Mouse (Mus musculus) liver, embryonic 11.5 days (tissue): ENCODE data around the gene Gabarap. TPM values are rescaled to one million over a fixed set of nuclear protein-coding genes. Genes with fewer than 3 reads are reported as not detected.

ENCODE experiments used
- ATAC-seq: fragments of 200-750 bp; cut with Nextera tagmentation; replicated peaks from 2 replicates; pipeline ENCODE4 v1.8.0; 2017; ENCODE audit warnings: moderate number of reproducible peaks, mild to moderate bottlenecking, moderate TSS enrichment, moderate library complexity; ENCODE audit not compliant: low FRiP score
- DNase-seq: peaks from one replicate; pipeline ENCODE4 v3.0.0-alpha.2; 2017; ENCODE audit warnings: low spot score
- H3K27ac ChIP-seq: fragments of 300-500 bp; sonication (generic); 2 replicates; pipeline ENCODE4 v1.5.1; 2014; ENCODE audit warnings: mild to moderate bottlenecking, low read depth, low read length, control low read depth
- H3K27me3 ChIP-seq: fragments of 300-500 bp; sonication (generic); replicated peaks from 2 replicates; pipeline ENCODE4 v1.6.1; 2014; ENCODE audit warnings: low read length, mixed read lengths; ENCODE audit not compliant: control insufficient read depth, insufficient read depth
- H3K36me3 ChIP-seq: fragments of 300-500 bp; sonication (generic); 2 replicates; pipeline ENCODE4 v1.6.1; 2014; ENCODE audit warnings: mild to moderate bottlenecking, low read length, moderate library complexity, mixed read lengths; ENCODE audit not compliant: control insufficient read depth, insufficient read depth
- H3K4me1 ChIP-seq: fragments of 300-500 bp; sonication (generic); replicated peaks from 2 replicates; pipeline ENCODE4 v1.6.1; 2014; ENCODE audit warnings: low read length, mixed read lengths; ENCODE audit not compliant: control insufficient read depth, insufficient read depth
- H3K4me2 ChIP-seq: fragments of 300-500 bp; sonication (generic); 2 replicates; pipeline ENCODE4 v1.6.1; 2014; ENCODE audit warnings: mild to moderate bottlenecking, control low read depth, moderate library complexity
- H3K4me3 ChIP-seq: fragments of 300-500 bp; sonication (generic); 2 replicates; pipeline ENCODE4 v1.5.1; 2014; ENCODE audit warnings: low read depth, low read length, control low read depth
- H3K9ac ChIP-seq: fragments of 300-500 bp; sonication (generic); 2 replicates; pipeline ENCODE4 v1.6.1; 2014; ENCODE audit warnings: low read depth, low read length, control low read depth
- H3K9me3 ChIP-seq: fragments of 300-500 bp; sonication (generic); 2 replicates; pipeline ENCODE4 v1.6.1; 2016; ENCODE audit warnings: low read length, inconsistent platforms, mixed read lengths; ENCODE audit not compliant: control insufficient read depth
- WGBS: fragments of 180-500 bp; shearing (Covaris S2); extraction: QIAGEN DNeasy Blood & Tissue Kit; methylation state at CpG from one replicate; pipeline ENCODE4 v1.1.7; 2014; 5-methylcytosine and 5-hydroxymethylcytosine counted together
- polyA plus RNA-seq: library from polyadenylated mRNA; unstranded; fragments of >200 nt; fragmentation: Nextera tagmentation; extraction: Ambion mirVana; gene quantifications from 2 replicates; pipeline ENCODE4 v1.2.1, GENCODE M21; 2014

The Gabarap gene
- polyA plus RNA-seq, 1 experiment from 2014 or later, result 311 TPM

GRCm38 (mm10) chr11:69980196-69981140 lies 10.5 kb upstream of the Gabarap start:
- under 1% methylated on average over 58 of the region's 60 CpGs for WGBS
- Histone ChIP-seq H3K4me3 (peak overlapping the region; percentile 94), H3K27me3 (no peaks in the 10 kb centered on the region), H3K9ac (peak overlapping the region; percentile 92), H3K4me1 (peaks cover 19% of the 10 kb centered on the region), H3K9me3 (no peaks in the 10 kb centered on the region), H3K36me3 (peaks cover 22% of the 10 kb centered on the region), H3K4me2 (peak overlapping the region; percentile 92), H3K27ac (peak overlapping the region; percentile 99)
- peak; percentile 99 for DNase-seq
- ATAC-seq, result peak; percentile 91

- peak within 1 kb of the TSS; percentile 94 for H3K4me3 ChIP-seq
- under 1% methylated on average over 42 of the region's 43 CpGs for WGBS
- ATAC-seq (peak; percentile 0; the same call in 1 of the 2 replicates), DNase-seq (no peak)
- H3K4me2 ChIP-seq, result peak within 1 kb of the TSS; percentile 92
- peak within 1 kb of the TSS; percentile 92 for H3K9ac ChIP-seq
- peaks cover 22% of the 10 kb centered on the region for H3K36me3 ChIP-seq
- peaks cover 19% of the 10 kb centered on the region for H3K4me1 ChIP-seq
- no peaks in the 10 kb centered on the region for H3K27me3 ChIP-seq
- peak within 1 kb of the TSS; percentile 99 for H3K27ac ChIP-seq
- no peaks in the 10 kb centered on the region for H3K9me3 ChIP-seq
Measured at GRCm38 (mm10) chr11:69981141-69981762, 9.7 kb upstream of the Gabarap start, which contains the start of gene Ctdnep1. Gene Ctdnep1 (plus strand): TSS chr11:69981156.

- H3K4me1 ChIP-seq, result peaks cover 19% of the 10 kb centered on the region
- ATAC-seq, result no peak
- H3K27ac ChIP-seq, result peak within 1 kb of the TSS; percentile 99
- H3K9ac ChIP-seq, result peak within 1 kb of the TSS; percentile 92
- WGBS, result 49% methylated on average over 8 of the region's 8 CpGs
- H3K27me3 ChIP-seq, result no peaks in the 10 kb centered on the region
- peaks cover 26% of the 10 kb centered on the region for H3K36me3 ChIP-seq
- peak within 1 kb of the TSS; percentile 92 for H3K4me2 ChIP-seq
- peak within 1 kb of the TSS; percentile 94 for H3K4me3 ChIP-seq
- no peaks in the 10 kb centered on the region for H3K9me3 ChIP-seq
- DNase-seq, result no peak
Measured at GRCm38 (mm10) chr11:69982225-69982624, 8.7 kb upstream of the Gabarap start, which contains the start of gene Elp5. Gene Elp5 (minus strand): TSS chr11:69982517.

- no peak for DNase-seq
- H3K9me3 ChIP-seq, result no peaks in the 10 kb centered on the region
- ATAC-seq, result no peak
- peak overlapping the region; percentile 92 for H3K9ac ChIP-seq
- peak overlapping the region; percentile 92 for H3K4me2 ChIP-seq
- peaks cover 26% of the 10 kb centered on the region for H3K36me3 ChIP-seq
- H3K27me3 ChIP-seq, result no peaks in the 10 kb centered on the region
- peak overlapping the region; percentile 45; the same call in 1 of the 2 replicates for H3K27ac ChIP-seq
- 41% methylated on average over 5 of the region's 5 CpGs for WGBS
- peaks cover 19% of the 10 kb centered on the region for H3K4me1 ChIP-seq
- H3K4me3 ChIP-seq, result peak overlapping the region; percentile 94
Measured at GRCm38 (mm10) chr11:69982877-69983276, 8.1 kb upstream of the Gabarap start.

GRCm38 (mm10) chr11:69983377-69983776 lies 7.6 kb upstream of the Gabarap start:
- Histone ChIP-seq H3K27me3 (no peaks in the 10 kb centered on the region), H3K36me3 (peaks cover 27% of the 10 kb centered on the region), H3K4me3 (peak overlapping the region; percentile 94)

GRCm38 (mm10) chr11:69984431-69984830 lies 6.5 kb upstream of the Gabarap start:
- Histone ChIP-seq H3K4me1 (peaks cover 19% of the 10 kb centered on the region), H3K4me3 (no peak overlapping the region), H3K9me3 (no peaks in the 10 kb centered on the region), H3K4me2 (no peak overlapping the region), H3K9ac (no peak overlapping the region), H3K27me3 (no peaks in the 10 kb centered on the region), H3K27ac (no peak overlapping the region), H3K36me3 (peaks cover 36% of the 10 kb centered on the region)
- 86% methylated on average over 8 of the region's 8 CpGs for WGBS
- DNase-seq, result no peak
- ATAC-seq, result no peak

More at GRCm38 (mm10) chr11:69983377-69983776, 7.6 kb upstream of the Gabarap start:
- no peak for DNase-seq
- H3K4me1 ChIP-seq, result peaks cover 19% of the 10 kb centered on the region
- peak overlapping the region; percentile 92; the same call in 1 of the 2 replicates for H3K9ac ChIP-seq
- no peaks in the 10 kb centered on the region for H3K9me3 ChIP-seq
- peak overlapping the region; percentile 92 for H3K4me2 ChIP-seq
- no peak for ATAC-seq
- WGBS, result 78% methylated on average over 4 of the region's 4 CpGs
- peak overlapping the region; percentile 45; the same call in 1 of the 2 replicates for H3K27ac ChIP-seq

GRCm38 (mm10) chr11:69989949-69990348 lies 994 bp upstream of the Gabarap start:
- H3K4me2 ChIP-seq, result no peak overlapping the region
- H3K9ac ChIP-seq, result no peak overlapping the region
- DNase-seq, result no peak
- no peaks in the 10 kb centered on the region for H3K9me3 ChIP-seq
- H3K27ac ChIP-seq, result peak overlapping the region; percentile 88; the same call in 1 of the 2 replicates
- peaks cover 39% of the 10 kb centered on the region for H3K36me3 ChIP-seq
- no peak for ATAC-seq
- WGBS, result 90% methylated on average over 8 of the region's 8 CpGs
- no peaks in the 10 kb centered on the region for H3K27me3 ChIP-seq
- no peak overlapping the region for H3K4me3 ChIP-seq
- peaks cover 13% of the 10 kb centered on the region; the same call in 1 of the 2 replicates for H3K4me1 ChIP-seq

GRCm38 (mm10) chr11:69991711-69992110 lies 768 bp downstream of the Gabarap start:
- Histone ChIP-seq H3K4me2 (peak overlapping the region; percentile 87), H3K4me1 (peaks cover 13% of the 10 kb centered on the region; the same call in 1 of the 2 replicates), H3K27ac (peak overlapping the region; percentile 88), H3K9me3 (no peaks in the 10 kb centered on the region), H3K27me3 (no peaks in the 10 kb centered on the region), H3K4me3 (peak overlapping the region; percentile 67), H3K36me3 (peaks cover 26% of the 10 kb centered on the region), H3K9ac (peak overlapping the region; percentile 79)
- 0 out of 2 replicates have a peak, but pooled peaks have one; percentile 16 for ATAC-seq
- under 1% methylated on average over 15 of the region's 15 CpGs for WGBS
- no peak for DNase-seq
